Mouse (Mus musculus) CH12F3 (cell line): ENCODE data around the gene Srsf10.

ENCODE experiments used
- in situ Hi-C: fragments of 300-500 bp; cut with MboI; formaldehyde crosslinking; loops from 2 replicates; pipeline ENCODE4 v1.14.3; 2020; ENCODE audit warnings: low sequenced_read_pairs

Gene Srsf10

DNA sequence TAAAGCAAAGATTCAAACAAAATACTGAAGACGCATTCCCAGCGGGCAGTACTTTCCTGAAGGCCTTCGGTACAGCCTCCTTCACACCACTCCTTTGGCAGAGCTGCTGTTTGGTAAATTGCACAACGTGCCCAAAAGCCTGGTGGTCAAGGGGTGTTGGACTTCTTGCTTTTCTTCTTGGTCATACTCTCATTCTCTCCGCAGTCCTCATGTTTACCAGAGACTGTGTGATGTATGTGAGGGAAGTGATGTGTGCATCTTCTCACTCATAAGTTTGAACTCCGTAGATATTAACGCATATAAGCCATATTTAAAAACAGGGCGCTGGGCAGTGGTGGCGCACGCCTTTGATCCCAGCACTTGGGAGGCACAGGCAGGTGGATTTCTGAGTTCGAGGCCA lies 917 bp upstream of the Srsf10 start:
- in situ Hi-C loops: no loop called here

DNA sequence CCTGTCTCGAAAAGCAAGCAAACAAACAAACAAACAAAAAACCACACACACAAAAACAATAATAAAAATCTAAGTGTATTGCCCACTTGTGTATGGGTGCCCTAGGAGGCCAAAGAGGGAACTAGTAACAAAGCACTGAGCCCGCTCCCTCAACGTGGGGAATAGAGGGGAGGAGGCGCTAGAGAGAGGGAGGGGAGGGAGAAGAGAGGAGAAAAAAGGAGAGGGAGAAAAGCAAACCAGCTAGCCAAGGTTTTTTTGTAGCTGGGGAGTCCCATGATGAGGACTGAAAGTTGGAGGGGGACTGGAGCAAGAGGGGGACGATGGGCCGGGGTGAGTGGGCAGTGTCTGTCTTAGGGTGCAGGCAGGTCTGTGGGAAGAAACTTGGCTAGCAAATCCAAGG lies 467 bp upstream of the Srsf10 start:
- in situ Hi-C loops: no loop called here

DNA sequence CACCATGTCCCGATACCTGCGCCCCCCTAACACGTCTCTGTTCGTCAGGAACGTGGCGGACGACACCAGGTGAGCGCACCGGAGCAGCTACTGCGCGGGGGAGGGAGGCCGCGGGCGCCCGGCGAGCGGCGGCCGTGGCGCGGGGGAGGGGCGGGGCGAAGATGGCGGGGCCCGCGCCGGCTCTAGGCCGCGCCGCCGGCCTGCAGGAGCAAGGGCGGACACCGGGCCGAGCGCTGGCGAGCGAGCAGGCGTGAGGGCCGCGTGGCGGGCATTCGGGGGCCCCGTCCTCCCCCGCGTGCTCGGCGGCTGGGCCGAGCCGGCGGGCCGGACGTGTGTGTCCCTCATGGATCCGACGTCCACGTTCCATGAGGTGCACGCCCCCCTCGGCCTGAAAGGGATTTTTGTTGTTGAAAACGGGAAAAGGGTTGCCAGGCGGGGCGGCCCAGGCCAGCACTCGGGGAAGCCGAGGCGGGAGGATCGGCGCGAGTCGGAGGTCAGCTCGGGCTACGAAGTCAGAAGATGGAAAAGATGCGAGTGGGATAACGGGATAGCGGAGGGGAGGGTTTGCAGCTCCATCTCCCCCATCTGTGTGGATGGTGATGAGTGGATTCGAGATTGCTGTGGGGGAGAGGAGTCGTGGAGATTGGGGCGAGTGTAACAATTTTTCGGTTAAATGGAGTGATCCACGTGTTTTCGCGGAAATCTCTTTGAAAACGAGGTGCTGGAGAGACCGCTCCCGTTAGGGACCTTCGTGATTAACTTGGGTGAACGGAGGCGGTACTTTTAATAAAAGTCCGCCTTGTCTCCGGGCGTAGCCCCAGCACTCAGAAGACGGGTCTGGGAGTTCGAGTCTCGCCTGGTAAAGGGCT lies 910 bp downstream of the Srsf10 start:
- in situ Hi-C loops: no loop called here

DNA sequence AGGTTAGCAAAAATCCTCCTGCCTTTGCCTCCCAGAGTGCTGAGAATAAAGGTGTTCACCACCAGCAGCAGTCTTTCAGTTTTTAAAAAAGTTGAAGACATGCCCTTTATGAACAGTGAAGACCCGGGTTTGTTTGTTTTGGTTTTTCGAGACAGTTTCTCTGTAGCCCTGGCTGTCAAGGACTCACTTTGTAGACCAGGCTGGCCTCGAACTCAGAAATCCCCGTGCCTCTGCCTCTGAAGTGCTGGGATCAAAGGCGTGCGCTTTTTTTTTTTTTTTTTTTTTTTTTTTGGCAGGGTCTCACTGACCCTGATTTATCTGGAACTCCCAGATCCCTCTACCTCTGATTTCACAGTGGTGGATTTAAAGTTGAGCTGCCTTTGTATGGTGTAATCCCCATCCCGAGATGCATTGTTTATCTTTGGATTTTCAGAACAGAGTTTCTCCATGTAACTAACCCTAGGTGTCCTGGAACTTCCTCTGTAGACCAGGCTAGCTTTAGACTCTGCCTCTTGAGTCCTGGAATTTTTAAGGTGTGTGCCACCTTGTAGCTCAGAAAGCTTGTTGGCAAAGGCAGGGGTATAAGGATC lies 2.1 kb downstream of the Srsf10 start:
- in situ Hi-C loops: no loop called here

DNA sequence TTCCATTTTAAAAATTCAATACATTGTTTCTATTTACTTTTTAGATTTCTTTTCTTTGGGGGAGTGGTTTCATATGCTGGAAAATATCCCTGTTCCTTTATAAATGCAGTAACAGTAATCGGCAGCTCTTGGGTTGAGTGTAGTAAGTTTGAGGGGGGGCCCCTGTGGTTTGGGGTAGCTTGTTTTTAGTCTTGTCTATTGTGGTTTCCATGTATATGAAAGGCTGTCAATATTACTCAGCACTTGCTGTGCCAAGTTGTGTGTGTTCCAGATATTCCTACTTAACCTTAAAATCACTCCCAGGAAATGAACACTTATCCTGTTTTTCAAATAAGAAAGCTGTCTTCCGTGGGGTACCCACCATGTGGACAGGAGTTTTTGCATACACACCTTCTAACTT lies 13.4 kb downstream of the Srsf10 start:
- in situ Hi-C loops: no loop called here

DNA sequence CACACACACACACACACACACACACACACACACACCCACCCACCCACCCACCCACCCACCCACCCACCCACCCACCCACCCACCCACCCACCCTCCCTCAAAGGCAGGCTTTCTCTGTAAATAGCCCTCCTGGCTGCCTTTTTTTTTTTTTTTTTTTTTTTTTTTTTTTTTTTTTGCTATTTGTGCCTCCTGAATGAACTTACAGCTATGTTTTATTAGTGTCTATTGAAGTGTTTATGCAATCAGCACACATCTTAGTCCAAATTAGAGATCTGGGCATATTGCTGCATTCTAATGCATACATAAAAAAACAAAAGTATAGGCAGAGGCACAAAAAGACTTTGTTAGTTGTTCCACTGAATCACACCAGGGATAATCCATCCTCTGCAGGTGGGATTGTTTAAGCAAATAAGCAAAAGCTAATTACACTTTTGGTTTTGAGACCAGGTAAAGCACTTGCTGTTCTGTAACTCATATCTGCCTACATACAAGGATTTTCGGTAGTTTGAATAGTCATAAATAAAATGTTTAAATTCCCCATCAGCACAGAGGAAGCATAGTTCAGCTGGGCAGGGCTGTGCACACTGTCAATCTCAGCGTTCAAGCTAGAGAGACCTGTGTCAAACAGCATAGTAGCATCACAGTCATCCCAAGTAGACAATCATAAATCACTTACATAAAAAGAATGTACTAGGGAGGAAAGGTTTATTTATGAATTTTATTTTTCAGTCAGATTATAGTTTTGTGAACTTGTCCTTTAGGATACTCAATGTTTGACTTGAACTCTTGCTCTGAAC lies 14.9 kb downstream of the Srsf10 start:
- in situ Hi-C loops: no loop called here

DNA sequence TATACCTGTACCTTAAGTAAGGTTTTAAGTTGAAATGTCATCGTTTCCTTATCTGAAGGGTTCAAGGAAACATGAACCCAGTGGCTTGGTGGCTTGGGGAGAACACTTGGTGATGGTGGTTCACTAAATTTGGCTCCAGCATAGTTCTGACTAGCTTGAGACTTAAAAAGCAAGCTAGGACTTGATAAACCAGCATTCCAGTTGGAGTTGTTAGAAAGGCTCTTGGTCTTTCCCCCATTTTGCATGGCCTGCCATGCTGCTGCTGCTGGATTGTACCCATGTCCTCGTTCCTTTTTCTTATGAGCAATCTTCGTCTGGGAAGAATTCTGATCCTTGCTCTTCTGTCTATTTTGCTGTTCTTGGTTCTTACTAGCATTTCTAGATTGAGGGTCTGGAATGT lies 16.5 kb downstream of the Srsf10 start:
- in situ Hi-C loops: no loop called here

DNA sequence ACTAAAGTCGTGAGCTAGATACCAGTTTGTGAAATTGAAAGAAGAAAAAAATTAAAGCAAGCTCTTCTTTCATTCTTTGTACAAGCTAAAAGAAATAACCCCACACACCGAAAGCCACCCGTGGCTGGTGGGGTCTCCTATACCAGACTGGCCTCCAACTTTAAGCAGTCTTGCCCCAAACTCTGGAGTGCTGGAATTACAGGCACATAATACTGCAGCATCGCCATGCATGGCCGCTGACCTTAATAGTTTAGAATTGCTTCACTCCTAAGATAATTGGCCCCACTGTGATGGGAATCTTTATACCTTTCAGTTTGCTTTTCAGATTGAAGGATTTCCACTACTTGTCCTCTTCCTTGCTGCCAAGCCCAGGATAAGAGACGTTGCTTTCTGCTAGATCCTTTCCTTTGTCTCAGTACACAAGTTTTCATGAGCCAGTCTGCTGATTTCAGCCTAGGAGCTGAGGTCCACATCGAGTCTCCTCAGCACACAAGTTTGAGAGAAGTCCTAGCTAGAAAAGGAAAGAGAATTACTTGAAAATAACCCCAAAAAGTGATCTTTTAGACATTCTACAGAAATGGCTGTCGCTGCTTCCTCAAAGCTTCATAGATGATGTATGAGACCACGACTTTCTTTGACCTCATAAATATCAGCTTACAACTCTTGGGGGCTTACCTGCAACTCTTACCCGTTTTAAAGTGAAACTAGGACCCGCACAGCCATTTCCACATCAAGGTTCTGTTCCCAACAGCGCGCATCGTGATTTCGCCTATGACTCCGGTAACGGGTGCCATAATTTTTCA lies 17.2 kb downstream of the Srsf10 start:
- in situ Hi-C loops: no loop called here

DNA sequence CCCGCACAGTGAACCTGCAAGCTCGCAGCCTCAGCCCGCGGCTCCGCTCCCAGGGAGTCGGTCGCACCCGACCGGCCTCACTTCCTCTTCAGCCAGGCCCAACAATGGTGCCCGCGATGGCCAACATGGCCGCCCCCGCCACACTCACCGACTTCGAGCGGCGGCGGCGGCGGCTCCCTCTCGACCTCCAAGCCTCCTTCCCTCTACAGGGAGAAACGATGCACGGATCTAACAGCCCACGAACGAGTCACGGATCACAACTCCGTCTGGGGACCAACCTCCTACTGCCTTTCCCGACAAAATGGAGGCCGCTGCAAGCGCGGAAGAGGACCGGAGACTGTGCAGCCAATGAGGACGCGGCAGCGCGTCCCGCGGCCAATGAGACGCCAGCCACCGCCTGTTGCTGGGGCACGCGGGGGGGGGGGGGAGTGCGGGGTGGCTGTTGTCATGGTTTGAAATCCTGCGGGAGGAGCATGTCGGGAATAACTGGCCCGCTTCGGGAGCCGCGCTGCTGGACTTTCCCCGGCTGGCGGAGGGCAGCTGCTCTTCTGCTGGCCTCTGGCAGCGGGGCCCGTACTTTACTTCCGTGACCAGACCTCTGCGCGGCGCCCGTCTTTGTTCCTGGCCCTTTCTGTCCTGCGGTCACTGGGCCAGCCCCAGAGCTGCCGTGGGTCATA lies 18.1 kb downstream of the Srsf10 start, which contains the start of gene Pnrc2:
Gene Pnrc2, minus strand, starts transcription at position 325 of the 677 bp plus-strand sequence.
- in situ Hi-C loops: no loop called here

DNA sequence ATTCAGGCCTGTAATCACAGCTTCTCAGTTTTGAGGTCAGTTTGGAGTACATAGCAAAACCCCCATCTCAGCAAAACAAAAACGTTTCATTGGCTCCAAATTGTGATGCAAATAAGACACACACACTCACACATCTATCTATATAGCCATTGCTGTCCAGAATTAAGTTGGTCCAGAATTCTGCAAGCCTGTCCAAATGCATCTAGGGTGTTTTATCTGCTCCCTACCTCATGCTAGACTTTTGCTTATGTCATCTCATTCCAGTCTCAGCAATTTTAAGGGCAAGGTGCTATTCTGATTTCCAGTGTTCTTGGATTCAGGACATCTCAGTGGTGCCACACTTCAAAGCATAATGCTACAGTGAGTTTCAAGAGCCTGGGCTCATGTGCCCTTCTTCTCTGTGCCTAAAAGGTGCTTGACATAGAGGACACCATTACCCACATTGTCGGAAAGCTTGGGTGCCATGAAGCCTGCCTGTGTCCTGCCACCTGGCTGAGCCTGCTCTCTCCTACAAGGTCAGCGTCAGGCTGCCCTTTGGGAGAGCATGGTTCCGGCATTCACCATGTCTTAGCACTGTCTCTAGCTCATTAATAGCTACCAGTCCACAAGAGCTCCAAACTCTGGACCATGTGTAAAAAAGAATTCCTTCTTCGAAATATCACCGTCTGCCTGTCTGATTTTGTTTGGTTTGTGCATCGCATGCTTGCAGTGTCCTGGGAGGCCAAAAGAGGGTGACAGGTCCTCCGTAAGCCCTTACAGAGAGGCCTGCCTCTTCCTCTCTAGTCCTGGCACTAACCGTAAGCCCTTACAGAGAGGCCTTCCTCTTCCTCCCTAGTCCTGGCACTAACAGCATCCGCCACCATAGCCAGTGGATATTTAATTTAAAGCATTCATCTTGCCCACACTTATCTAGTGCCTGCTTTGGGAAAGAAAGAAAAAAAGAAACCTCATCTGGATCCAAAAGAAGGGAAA lies 19.3 kb downstream of the Srsf10 start:
- in situ Hi-C loops: no loop called here

DNA sequence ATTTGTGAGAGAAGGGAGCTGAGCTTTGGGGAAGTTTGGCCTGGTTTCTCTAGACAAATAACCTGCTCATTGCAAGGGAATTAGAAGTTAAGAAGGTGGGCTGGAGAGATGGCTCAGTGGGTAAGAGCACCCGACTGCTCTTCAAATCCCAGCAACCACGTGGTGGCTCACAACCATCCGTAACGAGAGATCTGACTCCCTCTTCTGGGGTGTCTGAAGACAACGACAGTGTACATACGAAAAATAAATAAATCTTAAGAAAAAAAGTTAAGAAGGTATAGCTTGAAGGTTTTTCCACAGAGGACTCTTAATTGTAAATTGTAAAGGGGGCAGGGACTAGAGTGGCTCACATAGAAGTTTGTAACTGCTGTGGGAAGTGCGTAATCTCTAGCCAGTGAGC lies 20.0 kb downstream of the Srsf10 start:
- in situ Hi-C loops: no loop called here

DNA sequence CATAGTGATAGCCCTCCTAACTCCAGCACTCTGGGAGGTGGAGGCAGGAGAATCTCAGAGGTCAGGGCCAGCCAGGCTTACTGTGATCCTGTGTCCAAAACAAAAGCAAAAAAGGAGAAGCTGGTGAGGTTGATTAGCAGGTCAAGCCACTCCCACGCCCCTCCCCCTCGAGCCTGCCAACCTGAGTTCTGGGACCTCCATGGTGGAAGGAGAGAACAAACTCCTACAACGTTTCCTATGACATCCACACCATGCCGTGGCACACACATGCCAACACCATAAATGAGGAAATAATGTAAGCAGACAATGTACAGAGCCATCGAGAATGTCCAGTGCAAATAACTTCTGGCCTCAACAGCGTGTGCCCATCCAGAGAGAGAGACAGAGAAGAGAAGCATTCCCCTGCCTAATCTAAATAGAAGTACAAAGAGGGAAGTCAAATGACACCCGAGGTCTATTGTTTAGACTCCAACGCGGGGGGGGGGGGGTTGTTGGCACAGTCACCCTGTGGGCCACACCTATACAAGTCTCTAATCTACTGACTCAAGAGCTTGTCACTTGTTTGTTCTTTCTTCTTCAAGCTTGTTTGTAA lies 20.5 kb downstream of the Srsf10 start:
- in situ Hi-C loops: no loop called here

DNA sequence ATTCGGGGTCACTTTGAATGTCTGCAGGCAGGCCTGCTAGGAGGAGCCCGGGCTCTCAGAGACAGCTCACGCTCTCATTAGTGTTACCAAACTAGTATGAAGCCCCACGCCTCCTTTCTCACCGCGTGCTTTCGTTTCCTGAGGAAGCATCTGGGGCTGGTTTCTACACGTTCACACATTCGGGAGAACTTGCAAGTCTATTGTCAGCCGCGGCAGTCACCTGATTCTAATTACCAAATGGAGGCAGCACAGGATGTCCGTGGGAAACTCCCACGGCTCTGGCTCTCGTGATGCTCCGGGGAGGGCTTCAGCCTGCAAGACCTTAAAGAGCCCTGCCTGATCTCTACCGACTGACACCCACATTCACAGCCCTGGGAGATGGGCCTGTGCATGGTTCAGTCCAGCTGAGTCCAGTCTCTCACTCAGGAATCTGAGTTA lies 21.1 kb downstream of the Srsf10 start:
- in situ Hi-C loops: no loop called here

DNA sequence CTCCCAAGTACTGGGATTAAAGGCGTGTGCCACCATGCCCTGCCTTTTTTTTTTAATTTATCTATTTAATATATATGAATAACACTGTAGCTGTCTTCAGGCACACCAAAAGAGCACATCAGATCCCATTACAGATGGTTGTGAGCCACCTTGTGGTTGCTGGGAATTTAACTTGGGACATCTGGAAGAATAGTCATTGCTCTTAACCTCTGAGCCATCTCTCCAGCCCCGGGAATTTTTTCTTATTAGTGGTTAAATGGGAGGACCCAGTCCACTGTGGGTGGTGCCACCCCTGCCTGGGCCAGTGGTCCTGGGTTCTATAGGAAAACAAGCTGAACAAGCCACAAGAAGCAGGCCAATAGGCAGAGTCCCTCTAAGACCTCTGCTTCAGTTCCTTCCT lies 22.2 kb downstream of the Srsf10 start:
- in situ Hi-C loops: no loop called here

DNA sequence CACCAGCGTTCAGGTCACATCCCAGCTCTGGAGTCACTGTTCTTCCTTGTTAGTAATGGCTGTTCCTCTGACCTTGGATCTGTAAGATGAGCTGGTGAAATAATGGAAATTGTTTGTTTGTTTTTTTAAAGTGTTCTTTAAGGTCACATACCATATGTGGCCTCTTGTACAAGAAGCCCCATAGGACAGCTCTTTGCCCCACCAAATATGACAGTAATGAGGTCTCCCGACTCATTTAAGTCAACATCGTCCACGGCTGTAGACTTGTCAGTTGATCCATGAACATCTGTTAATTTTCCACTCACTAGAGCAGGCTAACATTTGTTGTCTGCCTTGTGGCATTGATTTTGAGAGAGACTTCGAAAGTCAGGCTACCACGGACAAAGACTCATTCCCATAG lies 23.5 kb downstream of the Srsf10 start:
- in situ Hi-C loops: no loop called here

DNA sequence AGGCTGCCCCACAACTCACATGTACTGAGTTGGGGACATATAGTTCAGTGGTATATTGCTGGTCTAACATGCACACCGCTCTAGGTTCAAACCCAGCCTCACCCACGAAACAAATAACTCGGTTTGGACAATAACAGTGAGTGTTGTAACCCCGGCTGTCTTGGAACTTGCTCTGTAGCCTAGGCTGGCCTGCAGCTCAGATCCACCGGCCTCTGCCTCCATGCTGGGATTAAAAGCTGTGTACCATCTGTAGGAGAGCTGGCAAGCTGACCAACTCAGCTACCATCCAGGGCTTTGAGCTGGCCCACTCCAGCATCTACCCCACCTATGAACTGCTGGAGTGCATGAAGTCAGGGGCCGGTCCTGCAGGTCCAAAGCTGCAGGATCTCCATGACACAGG lies 24.5 kb downstream of the Srsf10 start:
- in situ Hi-C loops: loop anchor here (5.0 kb wide), 1 partner anchor 37 kb away; no protein-coding TSS in a partner anchor

DNA sequence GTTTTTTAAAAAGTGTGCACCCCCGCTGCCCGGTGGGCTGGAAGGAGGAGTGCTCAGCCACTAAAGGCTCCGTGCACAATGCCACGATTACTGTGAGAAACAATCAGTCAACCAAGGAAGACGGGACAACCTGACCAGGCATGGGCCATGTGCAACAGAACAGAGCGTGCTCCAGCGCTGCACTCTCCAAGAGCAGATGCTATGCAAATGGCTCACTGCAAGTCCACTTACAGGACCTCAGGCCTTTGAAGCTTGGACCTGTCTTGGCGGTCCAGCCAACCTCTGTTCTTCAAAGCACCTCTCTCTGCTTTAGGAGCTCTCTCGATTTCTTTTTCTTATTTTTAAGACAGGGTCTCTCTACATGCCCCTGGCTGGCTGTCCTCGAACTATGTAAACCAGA lies 25.0 kb downstream of the Srsf10 start:
- in situ Hi-C loops: loop anchor here (5.0 kb wide), 1 partner anchor 37 kb away; no protein-coding TSS in a partner anchor

DNA sequence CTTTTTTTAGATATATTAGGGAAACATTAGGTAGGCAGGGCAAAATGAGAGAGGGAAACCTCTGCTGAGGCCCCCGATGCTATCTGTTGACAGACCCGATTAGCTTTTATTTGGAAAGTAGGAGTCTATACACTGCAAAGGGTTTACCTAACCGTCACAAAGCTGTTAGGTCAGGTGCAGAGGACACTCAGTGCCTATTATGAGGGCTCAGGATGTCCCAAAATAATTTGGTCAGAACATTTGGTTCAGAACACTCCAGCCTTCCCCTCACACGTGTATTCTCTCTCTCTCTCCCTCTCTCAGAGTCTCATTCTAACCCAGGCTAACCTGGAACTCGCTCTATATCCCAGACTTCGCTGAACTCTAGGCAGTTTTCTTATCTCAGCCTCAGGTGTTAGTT lies 26.5 kb downstream of the Srsf10 start:
- in situ Hi-C loops: loop anchor here (5.0 kb wide), 1 partner anchor 35 kb away; no protein-coding TSS in a partner anchor
